Mouse (Mus musculus) left cerebral cortex, adult 2 months (tissue): Measurements from ENCODE around the gene Atp6v1fnb. TPM values are rescaled to one million over a fixed set of nuclear protein-coding genes. Genes with fewer than 3 reads are reported as not detected.

Experiments used
- DNase-seq, 2 experiments: peaks; one replicate each; pipeline ENCODE4 v3.0.0; 2021 to 2022; ENCODE audit warnings: low spot score in 2 of 2, mixed read lengths in 1 of 2; ENCODE audit errors: extremely low spot score in 1 of 2
- H3K27ac ChIP-seq: fragments of 200-600 bp; 2 replicates; pipeline ENCODE4 v1.8.1; 2022
- H3K4me3 ChIP-seq: fragments of 200-600 bp; 2 replicates; pipeline ENCODE4 v1.8.1; 2022
- CTCF ChIP-seq: fragments of 200-600 bp; IDR thresholded peaks from 2 replicates; pipeline ENCODE4 v1.8.1; 2022; ENCODE audit warnings: antibody characterized with exemption, mild to moderate bottlenecking, moderate library complexity
- intact Hi-C: fragments of 180-260 bp; cut with DNase I; formaldehyde crosslinking; loops from one replicate; pipeline ENCODE4 v1.15.1; 2025
- total RNA-seq, 2 experiments: library from RNA; stranded (reverse); gene quantifications; 2 replicates each; pipeline ENCODE4 v1.2.3; 2021

The Atp6v1fnb gene
- total RNA-seq, 2 experiments from 2014 or later: 0.54 to 0.72 TPM

GRCm38 (mm10) chr6:29473941-29474691, 2.9 kb downstream of the Atp6v1fnb start:
- Histone ChIP-seq H3K27ac (peak overlapping the region; percentile 55; the same call in 1 of the 2 replicates), H3K4me3 (peak overlapping the region; percentile 53)
- peak; percentile 71 to 78 for DNase-seq
- no peak for TF ChIP-seq CTCF
- intact Hi-C loops: no loop called here

- Histone ChIP-seq H3K27ac (no peak overlapping the region), H3K4me3 (no peak overlapping the region; the same call in 1 of the 2 replicates)
- DNase-seq: no peak
- no peak for TF ChIP-seq CTCF
- intact Hi-C loops: no loop called here
Measured at GRCm38 (mm10) chr6:29474736-29475135, 3.5 kb downstream of the Atp6v1fnb start.

GRCm38 (mm10) chr6:29482691-29483090, 11.5 kb downstream of the Atp6v1fnb start:
- TF ChIP-seq CTCF: no peak
- Histone ChIP-seq H3K27ac (no peak overlapping the region), H3K4me3 (no peak overlapping the region)
- intact Hi-C loops: no loop called here
- DNase-seq: no peak

- Histone ChIP-seq H3K4me3 (peak overlapping the region; percentile 38), H3K27ac (no peak overlapping the region)
- intact Hi-C loops: no loop called here
- peak; percentile 32 to 62 for DNase-seq
- peak; percentile 82 for TF ChIP-seq CTCF
Measured at GRCm38 (mm10) chr6:29484716-29485559, 13.7 kb downstream of the Atp6v1fnb start.

DNA sequence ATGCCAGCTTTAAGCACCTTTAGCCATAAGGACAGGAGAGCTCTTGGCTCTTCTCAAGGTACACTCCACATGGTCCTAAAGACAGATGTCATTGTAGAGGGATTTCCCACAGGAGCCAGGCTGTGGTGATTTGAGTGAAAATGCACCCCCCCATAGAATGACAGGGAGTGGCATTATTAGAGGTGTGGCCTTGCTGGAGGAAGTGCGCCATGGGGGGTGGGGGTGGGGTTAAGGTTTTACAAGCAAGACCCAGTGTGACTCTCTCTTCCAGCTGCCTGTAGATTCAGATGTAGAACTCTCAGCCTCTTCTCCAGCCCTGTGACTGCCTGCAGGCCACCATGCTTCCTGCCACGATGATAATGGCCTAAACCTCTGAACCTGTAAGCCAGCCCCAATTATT, 14.7 kb downstream of the Atp6v1fnb start:
- no peak overlapping the region for H3K4me3 ChIP-seq
- intact Hi-C loops: no loop called here
- TF ChIP-seq CTCF: no peak
- no peak for DNase-seq
- H3K27ac ChIP-seq: no peak overlapping the region

DNA sequence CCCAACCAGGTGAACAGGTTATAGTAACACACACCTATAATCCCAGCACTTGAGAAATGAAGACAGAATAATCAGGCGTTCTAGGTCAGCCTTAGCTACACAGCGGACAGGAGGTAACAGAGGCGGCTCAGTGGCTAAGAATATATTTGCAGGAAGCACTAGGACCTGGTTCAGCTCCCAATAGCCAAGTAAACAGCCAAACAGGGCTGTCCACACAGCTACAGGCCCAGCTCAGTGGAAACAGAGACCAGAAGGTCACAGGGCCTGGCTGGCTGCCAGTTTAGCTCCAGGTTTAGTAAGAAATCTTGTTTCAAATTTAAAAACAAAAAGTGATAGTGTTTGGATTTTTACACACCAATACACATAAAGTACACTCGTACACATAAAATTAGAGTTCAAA, 22.9 kb downstream of the Atp6v1fnb start:
- intact Hi-C loops: no loop called here

GRCm38 (mm10) chr6:29496270-29496669, 25.0 kb downstream of the Atp6v1fnb start:
- no peak for TF ChIP-seq CTCF
- DNase-seq: no peak
- intact Hi-C loops: no loop called here
- Histone ChIP-seq H3K27ac (no peak overlapping the region), H3K4me3 (no peak overlapping the region)

More for the DNA sequence above, 22.9 kb downstream of the Atp6v1fnb start:
- no peak for DNase-seq
- no peak overlapping the region for H3K27ac ChIP-seq
- H3K4me3 ChIP-seq: no peak overlapping the region
- TF ChIP-seq CTCF: no peak

- DNase-seq: no peak
- Histone ChIP-seq H3K27ac (no peak overlapping the region), H3K4me3 (no peak overlapping the region)
- TF ChIP-seq CTCF: no peak
- intact Hi-C loops: no loop called here
Measured at GRCm38 (mm10) chr6:29497791-29498190, 26.6 kb downstream of the Atp6v1fnb start.

- DNase-seq: no peak
- no peak overlapping the region for H3K4me3 ChIP-seq
- intact Hi-C loops: no loop called here
- no peak overlapping the region for H3K27ac ChIP-seq
- no peak for TF ChIP-seq CTCF
Measured at GRCm38 (mm10) chr6:29500177-29500576, 28.9 kb downstream of the Atp6v1fnb start.

DNA sequence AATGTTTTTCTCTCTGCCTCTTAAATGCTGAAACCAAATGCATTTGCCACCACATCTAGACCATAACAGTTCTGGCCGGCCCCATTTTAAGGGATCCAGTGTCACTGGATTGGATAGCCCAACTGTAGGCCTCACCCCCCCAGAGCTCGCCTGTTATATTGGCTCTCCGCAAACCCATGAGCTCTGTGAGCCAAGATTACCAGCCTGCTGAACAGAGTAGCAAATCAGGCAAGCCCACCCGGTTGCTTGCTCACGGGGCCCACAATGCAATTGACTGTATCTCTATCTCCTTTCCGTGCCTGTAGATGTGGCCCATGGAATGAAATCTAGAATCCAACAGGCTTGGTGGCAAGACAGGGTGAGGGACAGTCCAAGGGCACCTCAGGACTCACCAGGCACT, 29.6 kb downstream of the Atp6v1fnb start:
- intact Hi-C loops: no loop called here
- no peak overlapping the region for H3K4me3 ChIP-seq
- DNase-seq: no peak
- no peak for TF ChIP-seq CTCF
- H3K27ac ChIP-seq: no peak overlapping the region

- DNase-seq: no peak
- H3K27ac ChIP-seq: no peak overlapping the region
- intact Hi-C loops: no loop called here
- H3K4me3 ChIP-seq: no peak overlapping the region
- TF ChIP-seq CTCF: peak; percentile 43
Measured at GRCm38 (mm10) chr6:29501599-29501998, 30.4 kb downstream of the Atp6v1fnb start.

DNA sequence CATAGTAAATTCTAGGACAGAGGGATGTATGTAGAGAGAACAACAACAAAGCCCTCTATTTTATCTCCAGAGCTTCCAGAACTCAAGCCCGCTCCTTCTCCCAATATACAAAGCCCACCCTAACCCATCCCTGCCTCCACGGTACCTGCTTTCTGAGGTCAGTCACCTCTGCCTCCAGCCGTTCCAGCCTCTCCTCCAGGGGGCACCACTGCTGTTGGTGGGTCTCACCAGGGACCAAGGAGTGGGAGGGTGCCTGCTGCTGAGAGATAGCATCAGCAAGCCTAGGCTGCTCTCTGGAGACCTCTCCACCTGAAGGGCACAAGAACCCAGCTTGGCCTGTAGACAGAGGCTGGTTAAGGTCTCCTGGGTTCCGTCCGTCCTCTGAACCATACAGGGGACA, 34.3 kb downstream of the Atp6v1fnb start:
- intact Hi-C loops: no loop called here
- Histone ChIP-seq H3K27ac (no peak overlapping the region), H3K4me3 (no peak overlapping the region)
- no peak for DNase-seq
- no peak; the same call in 1 of the 2 replicates for TF ChIP-seq CTCF
